Mouse (Mus musculus) megakaryocyte, adult 5-6 weeks (primary cell): ENCODE data around the gene Dzip3. TPM values are rescaled to one million over a fixed set of nuclear protein-coding genes. Genes with fewer than 3 reads are reported as not detected.

Source experiments
- ATAC-seq: 2 replicates; pipeline ENCODE4 v1.8.0; 2016; ENCODE audit warnings: mild to moderate bottlenecking, inconsistent platforms; ENCODE audit not compliant: poor library complexity, severe bottlenecking
- total RNA-seq, 2 experiments: library from RNA; stranded (forward) in 1 of 2; stranded (reverse) in 1 of 2; fragments of 153-499, 151-499 nt in 1 of 2; fragments of 221-1000, 200-1000 nt in 1 of 2; gene quantifications; 2 replicates each; pipeline versions ENCODE4 v1.2.3 to v1.2.4; 2015 to 2017

The Dzip3 gene
- 11.9 and 16.3 TPM in 2 replicates for total RNA-seq (2015)
- 10.5 and 17.2 TPM in 2 replicates for total RNA-seq (2017)

- ATAC-seq, result peak; percentile 85
Observed at GRCm38 (mm10) chr16:48993559-48994342, at the start of gene Dzip3, which contains the start of gene Cip2a. TSS of gene Dzip3 (minus strand) at chr16:48994165. TSS of gene Cip2a (plus strand) at chr16:48994185.

GRCm38 (mm10) chr16:49040554-49041221, 46.7 kb upstream of the Dzip3 start:
- ATAC-seq, result no peak

GRCm38 (mm10) chr16:49037771-49038170, 43.8 kb upstream of the Dzip3 start:
- ATAC-seq, result no peak

GRCm38 (mm10) chr16:49035852-49036251, 41.9 kb upstream of the Dzip3 start:
- ATAC-seq, result no peak

GRCm38 (mm10) chr16:49016620-49017332, 22.8 kb upstream of the Dzip3 start:
- ATAC-seq, result peak; percentile 45; the same call in 1 of the 2 replicates

GRCm38 (mm10) chr16:49004151-49004550, 10.2 kb upstream of the Dzip3 start:
- ATAC-seq, result no peak

- peak; percentile 18 for ATAC-seq
Observed at GRCm38 (mm10) chr16:48994343-48994693, 353 bp upstream of the Dzip3 start.

- no peak for ATAC-seq
Observed at GRCm38 (mm10) chr16:48993231-48993558, 770 bp downstream of the Dzip3 start.

GRCm38 (mm10) chr16:48992437-48993230, 1.3 kb downstream of the Dzip3 start:
- no peak for ATAC-seq

- no peak for ATAC-seq
Observed at GRCm38 (mm10) chr16:48989700-48990099, 4.3 kb downstream of the Dzip3 start.

- ATAC-seq, result no peak
Observed at GRCm38 (mm10) chr16:48985034-48985627, 8.8 kb downstream of the Dzip3 start.

GRCm38 (mm10) chr16:48979965-48980364, 14.0 kb downstream of the Dzip3 start:
- ATAC-seq, result no peak

- peak; percentile 67 for ATAC-seq
Observed at GRCm38 (mm10) chr16:48973548-48973947, 20.4 kb downstream of the Dzip3 start.

- no peak for ATAC-seq
Observed at GRCm38 (mm10) chr16:48972996-48973395, 21.0 kb downstream of the Dzip3 start.

GRCm38 (mm10) chr16:48941805-48942204, 52.2 kb downstream of the Dzip3 start:
- peak; percentile 62 for ATAC-seq

- no peak for ATAC-seq
Observed at GRCm38 (mm10) chr16:48923724-48924123, 70.2 kb downstream of the Dzip3 start.

GRCm38 (mm10) chr16:48913206-48913605, 80.8 kb downstream of the Dzip3 start:
- ATAC-seq, result no peak

GRCm38 (mm10) chr16:48911184-48911583, 82.8 kb downstream of the Dzip3 start:
- ATAC-seq, result no peak

GRCm38 (mm10) chr16:48899868-48900267, 94.1 kb downstream of the Dzip3 start:
- ATAC-seq, result no peak

GRCm38 (mm10) chr16:48890733-48891132, 103.2 kb downstream of the Dzip3 start:
- ATAC-seq, result no peak
